20 mouse cellular contexts compared by ENCODE assay signal in the genomic region with DNA sequence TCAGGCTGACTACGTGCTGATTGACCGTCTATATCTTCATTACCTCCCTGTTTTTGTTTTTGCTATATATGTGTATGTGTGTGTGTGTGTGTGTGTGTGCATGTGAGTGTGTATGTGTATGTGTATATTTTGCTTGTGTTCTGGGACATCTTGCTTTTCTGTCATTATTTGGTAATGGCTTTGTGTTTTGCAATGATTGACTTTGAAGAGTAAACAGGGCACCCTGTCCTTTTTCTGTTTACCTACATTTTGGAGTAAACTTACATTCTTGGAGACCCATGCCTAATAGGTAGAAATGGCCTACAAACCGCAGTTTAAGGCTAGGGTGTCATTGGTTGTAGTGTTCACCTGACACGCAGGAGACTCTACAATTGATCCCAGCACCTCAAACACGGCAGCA.
DNase-seq lines count a peak whose midpoint lies in the region; ATAC-seq and TF ChIP-seq lines count a peak whose summit lies in the region.
"Had no signal": no experiment of that assay in that cellular context is flagged by ENCODE, and none has a peak within 500 bp of the region (broad histone marks: within the 10 kb centered on the region; RNA-seq: fewer than 3 reads in every experiment).

No protein-coding gene starts in this region.

- H3K36me3 ChIP-seq in intestine, embryonic 14.5 days (ENCODE audit: control insufficient read depth, insufficient read depth, low read length): no peaks in the 10 kb centered on the region
- H3K36me3 ChIP-seq in intestine, embryonic 16.5 days (ENCODE audit: control insufficient read depth, insufficient read depth, low read length): no peaks in the 10 kb centered on the region
- H3K36me3 ChIP-seq in lung, embryonic 14.5 days (ENCODE audit: insufficient read depth): no peaks in the 10 kb centered on the region
- no peaks in the 10 kb centered on the region for H3K36me3 ChIP-seq in embryonic facial prominence, embryonic 14.5 days (ENCODE audit: control insufficient read depth, insufficient read depth, low read length)
- H3K36me3 ChIP-seq in stomach, embryonic 16.5 days (ENCODE audit: control insufficient read depth, insufficient read depth, low read length): no peaks in the 10 kb centered on the region
- H3K36me3 ChIP-seq: forebrain, embryonic 12.5 days; heart, embryonic 12.5 days; hindbrain, embryonic 15.5 days had no signal

- H3K27me3 ChIP-seq in intestine, embryonic 14.5 days (replicated peaks; ENCODE audit: control insufficient read depth, insufficient read depth, low read length): no peaks in the 10 kb centered on the region
- H3K27me3 ChIP-seq in intestine, embryonic 16.5 days (replicated peaks; ENCODE audit: control insufficient read depth, insufficient read depth, low read length): no peaks in the 10 kb centered on the region
- no peaks in the 10 kb centered on the region for H3K27me3 ChIP-seq in lung, embryonic 14.5 days (ENCODE audit: insufficient read depth, low read length)
- H3K27me3 ChIP-seq in embryonic facial prominence, embryonic 14.5 days (replicated peaks; ENCODE audit: control insufficient read depth, insufficient read depth, low read length): no peaks in the 10 kb centered on the region
- H3K27me3 ChIP-seq in stomach, embryonic 16.5 days (ENCODE audit: control insufficient read depth, insufficient read depth, low read length): no peaks in the 10 kb centered on the region
- H3K27me3 ChIP-seq: CH12.LX; forebrain, embryonic 12.5 days; heart, embryonic 12.5 days; hindbrain, embryonic 15.5 days; Patski had no signal

- H3K27ac ChIP-seq in intestine, embryonic 14.5 days (ENCODE audit: low read depth): peak overlapping the region; percentile 60; the same call in 1 of the 2 replicates
- H3K27ac ChIP-seq in intestine, embryonic 16.5 days (ENCODE audit: low read length): no peak overlapping the region
- H3K27ac ChIP-seq in lung, embryonic 14.5 days (ENCODE audit: low read depth): peak overlapping the region; percentile 48; the same call in 1 of the 2 replicates
- peak overlapping the region; percentile 56; the same call in 1 of the 2 replicates for H3K27ac ChIP-seq in embryonic facial prominence, embryonic 14.5 days (replicated peaks; ENCODE audit: low read depth, low read length)
- H3K27ac ChIP-seq in stomach, embryonic 16.5 days (ENCODE audit: low read length): peak overlapping the region; percentile 63; the same call in 1 of the 2 replicates

- ATAC-seq in intestine, embryonic 14.5 days (replicated peaks; ENCODE audit: low FRiP score, low TSS enrichment, low read depth): no peak
- no peak for ATAC-seq in intestine, embryonic 16.5 days
- no peak for ATAC-seq in lung, embryonic 14.5 days (ENCODE audit: insufficient read depth)
- no peak for ATAC-seq in embryonic facial prominence, embryonic 14.5 days (ENCODE audit: low read depth)
- no peak for ATAC-seq in stomach, embryonic 16.5 days (ENCODE audit: insufficient read depth, low FRiP score)
- ATAC-seq: activated CD4-positive, CD25-positive, alpha-beta regulatory T cell, adult 4 months; Patski had no signal

- no peak for TF ChIP-seq CTCF in lung, embryonic 14.5 days (IDR thresholded peaks at IDR 0.05; ENCODE audit: low read depth)

- H3K4me2 ChIP-seq in intestine, embryonic 14.5 days (ENCODE audit: low read length): no peak overlapping the region
- H3K4me2 ChIP-seq in intestine, embryonic 16.5 days (ENCODE audit: low read depth, low read length): no peak overlapping the region
- no peak overlapping the region for H3K4me2 ChIP-seq in lung, embryonic 14.5 days
- no peak overlapping the region for H3K4me2 ChIP-seq in embryonic facial prominence, embryonic 14.5 days (ENCODE audit: low read depth, low read length)
- H3K4me2 ChIP-seq in stomach, embryonic 16.5 days (ENCODE audit: low read depth, low read length): no peak overlapping the region
- H3K4me2 ChIP-seq: forebrain, embryonic 12.5 days; heart, embryonic 12.5 days; hindbrain, embryonic 15.5 days had no signal

- H3K9me3 ChIP-seq in intestine, embryonic 14.5 days (ENCODE audit: control insufficient read depth, low read length): no peaks in the 10 kb centered on the region
- H3K9me3 ChIP-seq in intestine, embryonic 16.5 days (ENCODE audit: control insufficient read depth, low read length): no peaks in the 10 kb centered on the region
- H3K9me3 ChIP-seq in lung, embryonic 14.5 days (ENCODE audit: low read depth, low read length): no peaks in the 10 kb centered on the region
- no peaks in the 10 kb centered on the region for H3K9me3 ChIP-seq in embryonic facial prominence, embryonic 14.5 days (ENCODE audit: control insufficient read depth, low read length)
- no peaks in the 10 kb centered on the region for H3K9me3 ChIP-seq in stomach, embryonic 16.5 days (replicated peaks; ENCODE audit: control insufficient read depth, low read length)
- H3K9me3 ChIP-seq: forebrain, embryonic 12.5 days; heart, embryonic 12.5 days; hindbrain, embryonic 15.5 days had no signal

- no peak overlapping the region for H3K4me3 ChIP-seq in intestine, embryonic 14.5 days (ENCODE audit: low read depth, low read length)
- no peak overlapping the region for H3K4me3 ChIP-seq in intestine, embryonic 16.5 days (ENCODE audit: low read length)
- H3K4me3 ChIP-seq in lung, embryonic 14.5 days (ENCODE audit: low read depth, low read length): no peak overlapping the region
- no peak overlapping the region for H3K4me3 ChIP-seq in embryonic facial prominence, embryonic 14.5 days (ENCODE audit: low read depth, low read length)
- H3K4me3 ChIP-seq in stomach, embryonic 16.5 days (replicated peaks; ENCODE audit: low read length): no peak overlapping the region
- H3K4me3 ChIP-seq: forebrain, embryonic 12.5 days; heart, embryonic 12.5 days; hindbrain, embryonic 15.5 days had no signal

- WGBS in intestine, embryonic 14.5 days: 90% methylated on average over 5 of the region's 5 CpGs
- 86% methylated on average over 5 of the region's 5 CpGs for WGBS in intestine, embryonic 16.5 days
- 91% methylated on average over 5 of the region's 5 CpGs for WGBS in lung, embryonic 14.5 days
- WGBS in embryonic facial prominence, embryonic 14.5 days: 90% methylated on average over 5 of the region's 5 CpGs
- 88% methylated on average over 5 of the region's 5 CpGs for WGBS in stomach, embryonic 16.5 days

- H3K4me1 ChIP-seq in intestine, embryonic 14.5 days (replicated peaks; ENCODE audit: control insufficient read depth, insufficient read depth, low read length): peaks cover 22% of the 10 kb centered on the region
- H3K4me1 ChIP-seq in intestine, embryonic 16.5 days (ENCODE audit: control insufficient read depth, insufficient read depth, low read length): peaks cover 5% of the 10 kb centered on the region; the same call in 1 of the 2 replicates
- peaks cover 12% of the 10 kb centered on the region for H3K4me1 ChIP-seq in lung, embryonic 14.5 days (ENCODE audit: insufficient read depth)
- peaks cover 13% of the 10 kb centered on the region for H3K4me1 ChIP-seq in embryonic facial prominence, embryonic 14.5 days (ENCODE audit: control insufficient read depth, insufficient read depth, low read length)
- peaks cover 10% of the 10 kb centered on the region for H3K4me1 ChIP-seq in stomach, embryonic 16.5 days (ENCODE audit: control insufficient read depth, insufficient read depth, low read length)
- H3K4me1 ChIP-seq: forebrain, embryonic 12.5 days had no signal

- DNase-seq in intestine, embryonic 14.5 days (ENCODE audit: low spot score): no peak
- DNase-seq in lung, embryonic 14.5 days: no peak
- DNase-seq in lung, postnatal 4 days: no peak
- DNase-seq in embryonic facial prominence, embryonic 14.5 days (ENCODE audit: low spot score): no peak
- DNase-seq in left cerebral cortex, adult 18-20 months (ENCODE audit: low spot score in 2 of 2): no peak
- DNase-seq: adrenal gland, postnatal 14 days; cerebellum, adult 11-12 months; cerebellum, adult 9-10 months; cerebellum, postnatal 25 days; forebrain, postnatal 0 days; gastrocnemius, postnatal 14 days; heart, postnatal 36 days had no signal

- no peak overlapping the region for H3K9ac ChIP-seq in intestine, embryonic 14.5 days (ENCODE audit: low read length)
- H3K9ac ChIP-seq in intestine, embryonic 16.5 days (ENCODE audit: low read depth, low read length): no peak overlapping the region
- H3K9ac ChIP-seq in lung, embryonic 14.5 days: no peak overlapping the region
- H3K9ac ChIP-seq in embryonic facial prominence, embryonic 14.5 days (ENCODE audit: low read depth, low read length): no peak overlapping the region
- H3K9ac ChIP-seq in stomach, embryonic 16.5 days (ENCODE audit: low read length): no peak overlapping the region
- H3K9ac ChIP-seq: forebrain, embryonic 12.5 days; forebrain, postnatal 0 days; heart, embryonic 12.5 days; hindbrain, embryonic 15.5 days had no signal
